Mouse (Mus musculus): ENCODE measurements around the gene Mlec.

Gene Mlec

DNA sequence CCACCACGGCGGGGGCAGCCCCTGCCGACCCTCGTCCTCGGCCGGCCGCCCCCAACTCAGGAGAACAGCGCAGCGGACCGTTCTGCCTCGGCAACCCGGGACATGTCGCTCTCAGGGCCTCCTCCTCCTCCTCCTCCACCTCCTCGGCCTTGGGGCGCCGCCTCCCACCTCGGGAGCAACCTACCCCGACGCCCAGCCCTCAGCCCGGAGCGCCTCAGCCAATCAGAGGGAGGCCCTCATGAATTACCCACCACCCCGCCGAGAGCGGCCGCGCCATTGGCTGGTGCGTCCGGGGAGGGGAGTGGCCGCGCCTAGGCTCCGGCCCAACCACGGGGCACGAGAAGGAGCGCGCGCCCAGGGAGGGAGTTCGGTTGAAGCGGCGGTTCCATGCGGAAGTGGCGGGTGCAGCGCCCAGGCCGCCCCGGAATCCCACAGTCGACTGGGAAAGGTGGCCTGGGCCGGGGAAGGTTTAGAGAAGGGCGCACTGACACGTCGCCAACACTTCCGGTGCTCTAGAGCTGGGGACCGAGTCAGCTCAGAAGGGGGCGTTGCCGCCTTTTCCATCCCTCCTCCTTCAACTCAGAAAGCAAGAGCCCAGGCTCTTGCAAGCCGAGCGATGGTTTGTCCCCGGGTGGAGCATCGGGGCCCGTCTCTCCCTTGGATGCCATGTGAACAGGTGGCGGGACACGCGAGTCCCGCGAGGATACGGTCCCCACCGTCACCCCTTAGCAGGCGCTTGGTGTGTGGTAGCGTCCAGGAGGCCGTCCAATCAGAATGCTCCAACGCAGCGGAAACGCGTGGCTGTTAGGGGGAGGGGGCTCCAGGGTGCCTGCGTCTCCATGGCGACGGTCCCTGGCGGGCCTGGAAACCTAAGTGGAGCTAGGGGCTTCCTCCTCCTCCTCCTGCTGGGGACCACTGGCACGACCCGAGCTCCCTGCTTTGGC is at the start of gene Mlec:
Gene Mlec (minus strand): TSS at position 140 of the 944 bp plus-strand sequence.
- peak; percentile 96 for DNase-seq (ENCODE audit: low spot score)

DNA sequence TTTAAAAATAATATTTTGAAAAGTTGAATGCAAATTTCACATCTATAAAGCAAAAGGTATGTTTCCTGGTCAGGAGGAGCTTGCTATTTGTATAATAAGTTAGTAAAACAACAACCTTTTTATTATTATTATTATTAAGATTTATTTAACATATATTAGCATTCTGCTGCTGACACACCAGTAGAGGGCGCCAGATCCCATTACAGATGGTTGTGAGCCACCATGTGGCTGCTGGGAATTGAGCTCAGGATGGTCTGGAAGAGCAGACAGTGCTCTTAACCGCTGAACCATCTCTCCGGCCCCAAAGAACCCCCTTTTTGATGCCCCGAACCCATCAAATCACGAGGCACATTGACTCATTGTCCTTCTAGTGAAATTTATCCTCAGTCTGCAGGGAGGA is 49.3 kb upstream of the Mlec start:
- DNase-seq (ENCODE audit: low spot score), result no peak

DNA sequence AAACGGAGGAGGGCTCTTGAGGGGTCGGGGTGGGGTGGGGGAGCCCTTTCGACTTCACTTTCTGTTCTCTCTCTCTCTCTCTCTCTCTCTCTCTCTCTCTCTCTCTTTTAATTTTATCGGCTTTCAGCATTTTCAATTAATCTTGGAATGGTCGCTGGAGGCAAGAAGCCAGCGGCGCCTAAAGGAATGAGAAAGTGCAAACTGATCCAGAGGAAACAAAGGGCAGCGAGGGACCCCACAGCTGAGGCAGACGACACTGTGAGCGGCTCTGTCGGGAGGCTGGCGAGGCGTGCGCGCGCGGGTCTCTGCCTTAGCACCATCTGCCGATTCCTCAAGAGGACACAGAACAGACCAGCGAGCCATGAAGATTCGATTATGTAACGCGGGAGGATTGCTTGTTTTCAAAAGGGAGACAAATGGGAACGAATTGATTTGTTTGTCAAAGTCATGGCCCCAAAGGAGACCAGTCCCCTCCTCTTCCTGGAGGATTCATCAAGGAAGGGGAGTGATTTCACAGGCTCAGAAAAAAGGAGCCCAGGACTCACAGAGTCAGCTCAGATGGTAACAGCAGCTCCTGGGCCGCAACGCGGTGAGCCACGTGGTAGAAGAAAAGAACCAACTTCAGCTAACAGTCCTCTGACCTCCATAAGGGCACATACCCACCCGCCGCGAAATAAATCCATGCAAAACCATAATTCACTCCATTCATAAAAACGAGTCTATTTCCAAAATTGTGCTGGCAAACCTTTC is 46.8 kb upstream of the Mlec start:
- no peak for DNase-seq (ENCODE audit: low spot score)

DNA sequence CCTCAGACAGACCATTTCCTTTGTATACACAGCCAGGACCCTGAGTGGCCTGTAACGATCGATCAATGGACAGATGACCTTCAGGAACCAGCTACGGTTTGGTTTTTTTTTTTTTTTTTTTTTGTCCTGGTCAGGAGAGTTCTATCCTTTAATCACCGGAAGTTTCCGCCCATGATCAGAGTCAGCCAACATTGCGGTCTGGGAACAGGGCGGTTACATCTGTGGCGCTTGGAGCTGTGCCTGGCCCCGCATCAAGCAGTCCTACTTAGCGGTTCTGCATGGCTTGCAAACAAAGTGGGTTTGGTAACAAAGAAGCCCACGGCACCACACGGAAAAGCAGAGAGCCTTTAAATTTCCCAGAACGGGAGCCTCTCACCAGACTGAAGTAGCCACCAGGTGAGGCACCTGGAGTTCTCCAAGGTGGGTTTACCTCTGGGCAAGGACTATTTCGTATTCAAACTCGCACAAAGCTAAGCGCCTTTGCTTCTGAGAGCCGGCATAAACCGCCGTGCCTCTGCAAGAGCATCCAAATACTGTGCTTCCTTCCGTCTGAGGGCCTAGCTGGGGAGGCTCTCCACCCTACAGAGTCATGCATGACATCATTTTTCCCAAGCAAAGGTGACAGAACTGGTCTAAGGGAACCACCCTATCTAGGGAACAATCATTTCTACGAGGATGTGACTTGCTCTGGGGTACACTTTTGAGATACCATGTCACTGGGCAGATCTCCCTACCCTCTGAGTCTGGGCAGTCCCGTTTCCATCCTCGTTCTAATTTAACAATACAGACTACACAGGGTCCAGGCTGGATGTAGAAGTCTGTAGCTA is 46.0 kb upstream of the Mlec start:
- no peak for DNase-seq (ENCODE audit: low spot score)

DNA sequence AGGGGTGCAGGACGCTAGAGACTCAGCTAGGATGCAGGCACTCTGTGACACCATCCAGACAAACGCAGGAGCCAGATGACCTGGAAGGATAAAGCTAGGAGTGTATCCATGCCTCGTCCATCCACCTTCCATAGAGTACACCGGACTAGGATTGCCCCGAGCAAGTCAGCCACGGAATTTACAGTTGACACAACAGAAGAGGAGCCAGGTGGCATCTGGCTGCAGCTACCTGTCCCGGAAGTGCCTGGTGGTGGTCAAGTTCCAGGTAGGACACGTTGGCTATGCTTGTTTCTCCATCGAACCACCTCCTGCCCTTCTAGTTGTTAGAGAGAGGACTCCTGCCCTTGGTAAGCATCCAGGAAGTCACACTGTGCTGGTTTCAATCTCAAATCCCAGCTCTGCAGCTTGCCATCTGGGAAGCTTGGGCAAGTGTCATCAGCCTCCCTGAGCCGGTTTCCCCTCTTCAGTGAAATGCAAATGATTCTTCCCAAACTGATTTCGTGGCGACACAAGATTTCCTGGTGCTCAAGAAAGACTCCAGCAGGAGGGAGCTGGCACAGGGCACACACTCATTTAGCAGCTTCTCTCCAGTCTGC is 36.7 kb upstream of the Mlec start:
- DNase-seq (ENCODE audit: low spot score), result no peak

DNA sequence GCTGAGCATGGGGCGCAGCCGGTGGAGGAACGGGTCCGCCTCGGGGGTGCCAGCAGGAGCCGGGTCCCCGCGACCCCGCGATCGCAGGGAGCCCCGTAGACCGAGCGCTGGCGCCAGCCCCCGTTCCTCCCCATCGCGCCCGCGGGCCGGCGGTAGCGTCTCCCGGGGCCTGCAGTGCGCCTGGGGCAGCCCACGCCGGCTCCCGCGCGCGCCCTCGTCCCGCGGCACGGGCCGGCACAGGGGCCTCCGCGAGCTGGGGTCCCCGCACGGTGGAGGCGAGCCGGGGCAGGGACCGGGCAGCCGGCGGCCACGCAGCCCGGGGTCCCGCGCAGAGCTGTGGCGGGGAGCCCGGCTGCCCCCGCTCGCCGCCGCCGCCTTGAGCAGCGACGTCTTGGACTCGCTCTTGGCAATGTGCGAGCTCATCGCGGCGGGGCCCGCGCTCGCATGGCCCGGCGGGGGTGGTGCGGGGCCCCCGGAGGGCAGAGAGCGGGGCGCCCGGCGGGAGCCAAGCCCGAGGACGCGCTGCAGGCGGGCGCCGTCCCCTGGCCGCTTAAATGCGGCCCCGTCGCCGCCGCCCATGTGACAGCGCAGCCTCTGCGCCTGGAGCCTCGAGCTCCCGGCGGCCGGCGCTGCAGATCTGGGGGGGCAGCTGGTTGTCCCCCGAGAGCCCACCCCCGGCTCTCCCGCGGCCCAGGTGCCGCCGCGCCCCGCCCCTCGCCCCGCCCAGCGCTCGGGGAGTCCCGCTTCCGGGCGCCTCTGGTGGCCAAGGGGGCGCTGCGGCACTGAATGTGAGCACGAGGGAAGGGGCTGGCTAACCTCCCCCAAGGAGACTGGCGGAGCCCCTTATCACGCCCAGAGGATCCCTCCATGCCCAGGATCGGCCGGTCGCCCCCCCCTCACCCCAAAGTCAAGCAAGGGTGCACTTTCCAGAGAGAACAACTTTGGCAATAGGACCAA is 36.0 kb upstream of the Mlec start, which contains the start of gene Cabp1:
Gene Cabp1 (minus strand): TSS at position 713 of the 957 bp plus-strand sequence.
- no peak for DNase-seq (ENCODE audit: low spot score)

DNA sequence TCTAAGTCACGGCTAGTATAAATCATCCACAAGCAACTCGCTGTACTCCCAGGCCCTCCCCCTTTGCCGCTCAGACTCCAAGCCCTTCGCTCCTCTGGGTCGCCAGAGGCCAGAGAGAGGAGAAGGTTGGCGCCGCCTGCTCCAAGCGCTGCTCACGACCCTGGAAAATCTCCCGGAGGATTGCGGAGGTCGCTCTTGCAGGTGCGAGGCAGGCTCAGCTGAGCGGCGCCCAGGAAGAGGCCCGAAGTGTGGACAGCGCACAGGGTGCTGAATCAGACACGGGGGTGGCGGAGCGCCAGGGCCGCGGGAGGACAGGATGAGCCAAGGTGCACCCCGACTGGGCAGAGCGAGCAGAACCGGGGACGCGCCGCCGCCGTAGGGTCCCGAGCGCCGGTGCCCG is 35.2 kb upstream of the Mlec start:
- DNase-seq (ENCODE audit: low spot score), result no peak

DNA sequence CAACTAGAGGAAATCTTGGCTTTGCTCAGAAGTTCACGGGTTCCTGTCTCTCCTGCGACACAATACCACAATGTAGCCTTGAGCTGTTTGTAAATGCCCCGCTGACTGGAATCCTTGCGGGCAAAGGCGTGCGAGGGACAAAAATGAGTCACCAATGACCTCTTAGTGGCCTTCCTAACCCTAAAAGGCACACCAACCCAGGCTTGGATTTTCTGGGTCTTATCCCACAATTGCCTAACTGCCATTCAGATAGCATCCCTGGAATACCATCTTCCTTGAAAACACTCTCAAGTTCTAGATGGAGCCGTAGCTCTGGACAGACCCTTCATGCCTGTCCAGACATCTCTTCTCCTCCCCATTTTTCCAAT is 34.8 kb upstream of the Mlec start:
- no peak for DNase-seq (ENCODE audit: low spot score)

DNA sequence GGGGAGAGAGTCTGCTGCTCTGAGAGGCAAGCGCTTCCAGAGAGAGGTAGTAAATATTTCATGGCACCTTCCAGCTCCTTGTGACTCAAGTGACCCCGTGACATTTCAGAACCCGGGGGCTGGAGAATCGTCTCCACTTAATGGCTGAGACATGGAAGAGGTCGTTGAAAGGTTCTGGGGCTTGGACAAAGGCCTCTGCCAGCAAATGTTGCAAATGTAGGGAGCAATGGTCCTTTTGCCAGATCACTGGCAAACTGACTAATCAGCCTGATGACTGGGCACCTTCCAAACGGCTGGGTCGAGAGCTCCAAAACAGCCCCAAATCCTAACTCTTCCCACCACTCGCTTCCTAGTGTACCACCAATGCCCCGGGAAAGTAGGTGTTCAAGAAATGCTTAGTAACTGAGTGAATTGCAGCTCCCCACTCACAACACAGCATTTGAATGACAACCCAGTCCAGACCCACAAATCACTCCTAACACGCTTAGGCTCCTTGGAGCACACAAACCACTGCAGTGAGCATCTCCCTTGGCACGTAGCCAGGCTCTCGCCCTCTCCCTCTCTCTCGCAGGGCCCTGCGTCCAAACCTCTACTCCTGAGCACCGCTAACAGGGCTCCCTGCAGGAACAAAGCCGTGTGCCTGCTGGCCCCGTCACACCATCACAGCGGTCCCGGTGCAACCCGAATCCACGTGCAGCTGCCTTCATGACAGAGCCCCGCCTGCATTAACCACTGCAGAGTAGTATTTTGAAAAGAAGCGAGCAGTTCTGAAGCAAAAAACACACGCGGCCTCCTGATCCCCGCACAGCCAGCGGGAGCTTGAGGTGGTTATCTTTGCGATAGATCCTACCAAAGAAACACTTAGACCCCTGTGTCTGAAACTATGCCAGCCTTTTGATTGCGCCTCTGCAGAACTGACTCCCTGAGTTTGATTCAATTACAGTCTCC is 34.2 kb upstream of the Mlec start:
- no peak for DNase-seq (ENCODE audit: low spot score)

DNA sequence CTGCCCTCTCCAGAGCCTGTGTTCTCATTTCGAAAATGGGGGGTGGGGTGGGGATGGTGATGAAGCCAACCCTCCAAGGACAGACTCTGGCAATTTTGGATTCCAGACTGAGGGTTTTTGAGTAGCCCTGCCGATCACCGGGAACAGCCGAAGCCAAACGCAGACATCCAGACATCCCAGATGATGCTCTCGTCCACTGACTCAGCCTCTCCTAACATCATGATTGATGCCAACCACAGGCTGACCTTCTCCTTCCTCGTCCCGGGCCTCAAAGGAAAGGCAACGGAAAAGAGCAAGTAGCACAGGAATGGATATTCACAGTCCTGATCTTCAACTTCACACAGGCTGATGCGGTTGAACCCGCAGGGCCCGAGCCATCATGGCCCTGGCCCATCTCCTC is 32.1 kb upstream of the Mlec start:
- no peak for DNase-seq (ENCODE audit: low spot score)

DNA sequence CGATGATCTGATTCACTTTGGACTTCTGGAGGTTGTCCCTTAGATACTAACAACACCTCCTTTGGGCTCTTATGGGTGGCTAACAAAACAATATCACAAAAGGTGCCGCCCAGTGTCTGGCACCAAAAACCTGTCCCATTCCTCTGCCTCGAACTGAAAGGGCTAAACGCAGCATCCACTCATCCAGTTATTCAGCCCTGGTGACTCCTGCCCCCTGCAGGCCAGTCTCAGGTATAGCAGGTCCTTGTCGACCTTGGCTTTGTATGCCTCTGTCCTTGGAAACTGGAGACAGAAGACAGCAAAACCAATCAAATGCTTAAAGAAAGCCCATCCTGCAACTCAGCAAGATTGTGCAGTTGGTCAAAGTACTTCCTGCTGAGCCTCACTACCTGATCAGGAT is 30.8 kb upstream of the Mlec start:
- DNase-seq (ENCODE audit: low spot score), result no peak

DNA sequence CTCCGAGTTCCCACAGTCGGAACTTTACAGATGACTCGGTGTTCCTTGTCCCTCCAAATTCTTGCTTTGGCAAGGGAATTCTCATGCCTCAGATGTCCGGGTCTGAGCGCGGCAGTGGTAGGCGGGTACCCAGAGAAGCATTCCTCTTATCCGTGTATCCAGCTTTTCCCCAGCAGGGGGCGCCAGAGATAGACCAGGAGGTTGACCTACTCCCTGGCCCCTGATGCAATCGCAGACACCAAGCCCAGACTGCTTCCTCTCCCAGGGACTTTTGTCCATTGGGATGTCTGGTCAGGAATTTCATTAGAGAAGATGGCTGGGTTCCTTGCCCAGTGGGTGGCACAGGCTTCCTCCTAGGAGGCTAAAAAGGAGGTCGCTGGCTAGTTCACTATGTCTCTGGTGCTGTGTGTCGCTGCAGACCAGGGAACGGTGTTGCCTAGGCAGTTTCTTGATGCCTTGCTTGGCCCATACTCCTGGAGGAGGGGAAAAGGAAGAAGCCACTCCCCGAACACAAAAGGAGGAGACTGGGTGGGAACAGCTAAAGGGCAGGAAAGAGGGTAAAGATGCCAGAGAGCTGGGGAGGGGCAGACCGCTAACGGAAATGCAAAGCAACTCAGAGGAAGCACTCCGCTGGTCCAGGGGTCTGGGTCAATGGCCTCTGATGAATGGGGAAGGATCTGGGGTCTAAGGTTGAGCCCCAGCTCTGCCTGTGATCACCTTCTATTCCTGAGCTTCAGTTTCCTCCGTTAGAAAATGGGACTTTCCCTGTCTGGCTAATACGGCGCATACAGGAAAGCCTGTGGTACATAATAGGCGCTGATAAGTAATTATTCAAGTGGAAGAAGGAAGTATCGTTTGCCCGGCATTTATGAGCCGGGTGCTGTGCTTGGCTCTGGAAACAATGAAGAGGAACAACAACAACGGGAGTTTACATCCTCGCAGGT is 29.5 kb upstream of the Mlec start:
- peak; percentile 91 for DNase-seq (ENCODE audit: low spot score)

DNA sequence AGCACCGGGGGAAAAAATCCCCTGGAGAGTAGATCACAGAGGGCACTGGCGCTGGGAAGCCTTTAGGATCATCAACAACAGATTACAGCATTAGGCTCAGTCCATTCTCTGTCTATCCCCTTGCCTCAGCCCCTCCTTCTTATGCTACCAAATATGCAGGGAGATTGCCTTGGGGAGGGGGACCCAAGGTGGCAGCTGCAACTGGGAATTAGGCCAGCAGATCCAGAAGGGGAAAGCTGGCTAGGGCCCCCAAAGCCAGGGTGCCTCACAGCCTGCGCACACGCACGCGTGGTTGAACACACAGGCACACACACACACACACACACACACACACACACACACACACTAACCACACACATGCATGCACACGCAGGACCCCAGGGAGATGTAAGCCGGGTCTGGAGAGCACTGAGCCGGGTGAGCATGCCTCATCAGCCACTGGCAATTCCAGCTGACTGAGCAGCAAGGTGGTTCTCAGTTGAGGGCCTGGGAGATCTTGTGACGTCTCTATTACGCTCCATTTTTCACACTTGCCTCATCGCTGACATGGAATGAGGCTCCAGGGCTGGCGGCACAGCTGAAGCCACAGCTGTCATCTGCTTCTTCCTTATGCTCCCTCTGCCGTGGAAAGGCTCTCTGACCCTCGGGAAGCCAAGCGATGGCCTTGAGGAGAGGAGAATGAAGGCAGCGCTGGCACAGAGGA is 28.5 kb upstream of the Mlec start:
- DNase-seq (ENCODE audit: low spot score), result no peak

DNA sequence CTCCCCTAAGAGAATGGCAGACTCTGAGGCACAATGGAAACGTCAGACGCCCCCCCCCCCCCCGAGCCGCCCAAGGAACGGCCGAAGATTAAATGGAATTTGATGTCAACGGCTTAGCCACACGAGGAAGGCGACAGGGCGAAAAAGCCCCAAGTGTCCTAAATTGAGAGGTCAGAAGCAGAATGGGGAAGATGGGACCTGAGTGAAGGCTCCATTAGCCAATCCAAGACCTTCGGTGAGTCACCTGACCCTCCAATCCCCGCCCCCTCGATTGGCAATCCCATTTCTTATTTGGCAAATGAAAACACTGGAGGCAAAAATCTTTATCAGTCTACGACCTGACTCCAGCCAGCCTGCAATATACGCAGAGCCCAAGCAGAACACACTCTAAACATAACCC is 26.7 kb upstream of the Mlec start:
- no peak for DNase-seq (ENCODE audit: low spot score)

DNA sequence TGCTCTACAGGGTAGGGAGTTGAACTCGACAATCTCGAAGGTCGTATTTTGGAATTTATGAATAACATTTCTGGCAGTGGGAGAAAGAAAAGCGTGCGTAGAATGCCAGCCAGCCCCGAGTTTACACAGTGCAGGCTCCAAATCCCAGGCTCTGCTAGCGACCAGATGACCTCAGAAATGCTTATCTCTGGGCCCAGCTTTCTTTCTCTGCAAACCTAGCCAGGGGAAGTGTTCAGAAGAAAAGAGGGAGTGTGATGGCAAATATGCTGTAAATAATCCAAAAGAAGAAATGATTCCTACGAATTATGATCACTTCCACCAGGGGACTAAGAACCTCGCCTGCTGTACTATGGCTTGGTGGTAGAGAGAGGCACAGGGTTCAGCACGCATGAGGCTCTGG is 25.5 kb upstream of the Mlec start:
- DNase-seq (ENCODE audit: low spot score), result no peak

DNA sequence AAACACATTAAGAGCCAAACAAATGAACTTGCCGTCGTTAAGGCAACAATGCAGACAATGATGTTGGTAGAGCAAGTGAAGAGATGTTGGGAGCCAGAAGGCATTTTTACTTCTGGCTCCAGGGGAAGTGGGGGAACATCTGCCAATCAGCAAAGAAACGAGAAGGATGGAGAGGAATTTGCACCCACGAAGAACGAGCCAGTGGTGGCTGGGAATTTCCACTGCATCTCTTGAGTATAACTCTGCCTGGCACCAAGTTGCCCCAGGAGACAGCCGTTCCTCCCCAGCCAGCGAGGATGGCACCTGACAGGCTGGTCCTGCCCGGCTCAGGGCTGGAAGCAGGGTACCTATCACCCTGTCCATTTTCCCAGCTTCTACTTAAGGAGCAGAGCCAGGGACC is 24.9 kb upstream of the Mlec start:
- DNase-seq (ENCODE audit: low spot score), result no peak

DNA sequence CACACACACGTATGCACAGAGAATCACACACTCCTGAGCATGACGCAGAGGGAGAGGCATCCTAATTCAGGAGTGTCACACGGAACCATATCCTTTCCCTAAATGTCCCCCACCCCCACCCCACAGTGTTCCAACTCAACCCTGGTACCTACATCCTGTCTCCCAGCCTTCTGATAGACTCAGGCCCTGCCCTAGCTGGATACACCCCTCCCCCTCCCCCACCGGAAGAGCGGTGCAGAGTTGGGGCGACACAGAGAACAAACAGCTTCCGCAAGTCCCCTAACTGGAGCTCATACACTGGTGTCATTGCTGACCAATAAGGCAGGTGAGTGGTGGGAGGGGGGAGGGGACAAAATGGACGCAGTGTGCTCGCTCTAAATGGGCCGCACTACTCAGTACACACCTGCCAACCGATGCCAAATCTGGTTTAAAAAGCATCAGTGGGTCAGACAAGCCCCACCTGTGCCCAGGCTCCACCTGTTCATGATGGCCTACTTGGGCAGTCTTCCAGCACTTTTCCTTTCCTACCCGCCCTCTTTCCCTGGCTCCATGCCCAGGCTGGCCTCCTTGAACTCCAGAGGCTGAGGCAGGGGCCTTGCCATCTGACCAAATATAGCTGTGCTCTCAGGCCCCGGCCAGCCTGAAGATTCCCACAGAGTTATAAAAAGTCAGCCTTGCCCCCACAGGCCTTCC is 23.4 kb upstream of the Mlec start:
- no peak for DNase-seq (ENCODE audit: low spot score)

All from layer of hippocampus, adult 9-10 months (tissue).